Mouse (Mus musculus): ENCODE results near the gene Itprid2.

- TF ChIP-seq CTCF (IDR thresholded peaks at IDR 0.05; ENCODE audit: borderline replicate concordance, control insufficient read depth, extremely low read depth, insufficient read depth, low read length, poor library complexity) (no peak), POLR2A (IDR thresholded peaks at IDR 0.05; ENCODE audit: control insufficient read depth, extremely low read depth, insufficient read depth, low read length, poor library complexity) (no peak)
These were observed 11.1 kb downstream of the Itprid2 start for GRCm38 (mm10) chr2:79646237-79646688.
